Mouse (Mus musculus): ENCODE results near the gene Hs3st1.

Hs3st1 gene

GRCm38 (mm10) chr5:39643260-39643923 lies 111.9 kb downstream of the Hs3st1 start:
- DNase-seq (ENCODE audit: inconsistent ontology term): no peak

DNA sequence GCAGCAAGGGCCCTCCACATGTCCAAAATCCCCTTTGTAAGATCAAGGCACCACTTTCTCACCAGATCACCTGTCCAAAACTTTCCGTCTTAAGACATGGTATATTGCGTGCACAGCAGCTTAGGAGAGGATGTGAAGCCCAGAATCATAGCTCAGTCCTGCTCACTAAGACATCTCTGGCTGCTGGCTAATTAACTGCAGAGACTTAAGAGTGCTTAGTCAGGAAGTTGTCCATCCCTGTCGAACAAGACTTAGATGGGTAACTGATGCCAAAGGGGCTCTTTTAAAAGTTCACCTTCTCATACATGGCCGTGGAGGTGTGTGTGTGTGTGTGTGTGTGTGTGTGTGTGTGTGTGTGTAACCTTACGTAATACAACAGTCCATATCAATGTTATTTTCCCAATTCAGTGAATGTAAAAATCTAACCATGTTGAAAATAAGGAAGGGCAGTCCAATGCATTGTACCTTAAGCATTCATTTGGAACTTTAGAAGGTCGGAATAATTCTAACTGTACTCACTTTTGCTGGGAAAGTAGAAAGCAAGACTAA lies 113.0 kb downstream of the Hs3st1 start:
- DNase-seq (ENCODE audit: inconsistent ontology term): no peak

GRCm38 (mm10) chr5:39639438-39640177 lies 115.7 kb downstream of the Hs3st1 start:
- DNase-seq (ENCODE audit: inconsistent ontology term): no peak

GRCm38 (mm10) chr5:39638926-39639325 lies 116.3 kb downstream of the Hs3st1 start:
- DNase-seq (ENCODE audit: inconsistent ontology term): no peak

GRCm38 (mm10) chr5:39637874-39638273 lies 117.4 kb downstream of the Hs3st1 start:
- DNase-seq (ENCODE audit: inconsistent ontology term): no peak

DNA sequence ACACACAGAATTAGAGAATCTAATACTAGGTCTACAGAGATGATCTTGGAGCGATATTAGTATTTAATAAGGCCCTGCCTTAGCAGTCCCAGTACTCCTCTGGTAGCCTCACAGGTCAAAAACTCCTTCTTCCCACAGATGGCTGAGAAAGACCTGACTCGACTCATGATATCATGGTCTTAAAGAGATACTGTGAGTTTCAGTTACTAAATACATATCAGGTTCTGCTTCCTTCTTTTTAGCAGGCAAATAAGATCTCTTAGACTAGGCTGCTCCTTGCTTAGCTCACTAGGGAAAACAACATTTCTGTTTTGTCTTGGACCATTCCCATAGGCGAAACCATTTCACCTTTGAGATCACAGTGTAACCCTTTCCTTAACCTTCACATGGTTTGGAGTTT lies 119.2 kb downstream of the Hs3st1 start:
- DNase-seq (ENCODE audit: inconsistent ontology term): no peak

DNA sequence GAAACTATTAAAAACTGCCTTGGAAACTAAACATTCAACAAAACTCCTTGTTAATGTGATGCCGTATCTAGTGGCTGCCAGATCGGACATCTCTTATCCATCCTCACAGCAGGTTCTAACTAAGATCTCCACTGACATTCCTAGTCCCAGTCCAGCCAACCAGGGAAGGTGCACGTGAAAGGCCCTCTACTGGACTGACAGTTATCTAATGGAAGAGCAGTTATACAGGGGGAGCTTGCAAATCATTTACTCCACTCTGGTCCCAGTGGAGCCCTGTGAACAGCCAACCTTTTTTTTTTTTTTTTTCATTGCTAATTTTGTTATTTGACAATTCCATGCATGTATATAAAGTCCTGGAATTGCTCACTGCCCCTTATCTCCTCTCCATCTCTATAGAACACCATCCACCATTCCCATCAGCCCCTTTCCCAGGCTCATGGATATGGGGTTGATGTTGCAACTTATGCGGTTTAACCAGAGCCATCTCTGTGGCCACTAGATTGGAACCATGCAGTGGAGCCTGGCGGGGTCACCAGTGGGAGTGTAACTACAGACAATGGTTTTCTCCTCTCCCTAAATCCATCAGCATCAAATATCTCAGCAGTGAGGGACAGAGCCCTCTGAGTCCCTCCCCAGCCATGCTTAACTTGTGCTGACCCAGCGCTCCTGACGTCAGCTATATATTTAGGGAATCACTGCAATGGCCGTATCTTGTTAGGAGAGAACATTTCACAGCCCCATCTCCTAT lies 120.8 kb downstream of the Hs3st1 start:
- DNase-seq (ENCODE audit: inconsistent ontology term): no peak

GRCm38 (mm10) chr5:39633206-39633605 lies 122.1 kb downstream of the Hs3st1 start:
- no peak for DNase-seq (ENCODE audit: inconsistent ontology term)

- no peak for DNase-seq (ENCODE audit: inconsistent ontology term)
These were observed 124.4 kb downstream of the Hs3st1 start for GRCm38 (mm10) chr5:39630841-39631240.

DNA sequence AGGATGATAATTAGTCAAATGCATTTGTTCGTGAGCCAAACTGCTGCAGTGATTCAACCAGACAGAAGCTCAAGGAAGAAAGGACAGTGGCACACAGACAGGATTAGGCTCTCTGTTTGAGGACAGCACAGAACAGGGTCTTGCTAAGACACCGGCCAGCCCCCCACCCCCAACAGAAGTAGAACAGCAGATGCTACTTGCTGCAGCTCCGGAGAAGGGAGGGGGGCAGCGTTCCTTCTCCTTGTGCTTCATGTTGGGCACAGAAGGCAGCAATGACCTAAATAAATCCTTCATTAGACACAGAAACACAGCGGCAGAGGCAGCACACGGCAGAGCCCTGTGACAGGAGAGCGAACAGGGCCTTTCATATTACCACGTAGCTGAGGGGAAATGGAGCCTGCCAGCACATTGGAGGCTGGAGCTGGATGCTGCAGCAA lies 130.2 kb downstream of the Hs3st1 start:
- DNase-seq (ENCODE audit: inconsistent ontology term): peak; percentile 36

DNA sequence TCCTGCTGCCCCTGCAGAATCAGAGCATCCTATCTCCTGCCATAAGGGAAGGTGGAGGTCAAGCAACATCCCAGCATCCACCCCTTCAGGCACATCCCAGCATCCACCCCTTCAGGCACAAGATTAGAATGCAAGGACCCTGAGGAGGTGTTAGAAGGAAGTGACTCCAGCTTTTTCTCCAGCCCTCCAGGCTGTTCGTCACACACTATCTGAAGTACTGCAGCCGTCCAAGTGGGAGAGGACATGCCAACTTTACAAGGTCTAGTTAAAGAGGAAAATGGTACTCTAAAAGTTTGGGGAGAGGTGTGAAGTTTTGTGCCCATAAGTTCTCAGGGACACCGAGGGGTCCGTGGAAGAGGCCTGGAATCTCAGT lies 131.1 kb downstream of the Hs3st1 start:
- no peak for DNase-seq (ENCODE audit: inconsistent ontology term)

- DNase-seq (ENCODE audit: inconsistent ontology term): no peak
These were observed 131.7 kb downstream of the Hs3st1 start for GRCm38 (mm10) chr5:39623304-39624217.

DNA sequence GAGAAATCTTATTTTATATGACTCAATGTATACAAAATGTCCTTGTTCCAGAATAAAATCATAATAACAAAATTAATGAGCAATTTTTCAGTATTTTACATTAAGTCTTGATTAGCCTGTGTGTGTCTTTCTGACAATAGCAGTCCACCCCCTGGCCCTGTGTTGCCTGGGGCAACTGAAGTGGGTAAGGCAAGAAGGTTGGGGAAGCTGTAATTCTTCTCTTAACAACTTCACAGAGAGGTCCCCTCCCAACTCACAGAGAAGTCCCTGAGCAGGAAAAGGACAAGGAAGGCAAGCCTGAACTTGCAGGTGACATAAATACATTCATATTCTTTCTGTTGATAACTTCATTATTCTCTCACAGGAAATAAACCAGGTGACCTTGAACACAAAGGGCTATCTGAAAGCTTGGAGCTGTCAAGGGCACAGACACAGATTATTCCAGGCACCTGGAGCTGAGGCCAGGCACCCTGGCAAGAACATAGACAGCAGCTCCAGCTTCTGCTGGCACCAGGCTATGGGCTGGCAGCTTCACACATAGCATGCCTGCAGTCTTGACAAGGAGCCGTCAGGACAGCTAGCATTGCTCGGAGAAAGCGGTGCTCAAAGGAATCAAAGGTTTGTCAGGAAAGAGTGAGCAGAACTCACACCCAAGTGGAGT lies 134.9 kb downstream of the Hs3st1 start:
- no peak for DNase-seq (ENCODE audit: inconsistent ontology term)

- DNase-seq (ENCODE audit: inconsistent ontology term): no peak
These were observed 137.8 kb downstream of the Hs3st1 start for GRCm38 (mm10) chr5:39617354-39617977.

- no peak for DNase-seq (ENCODE audit: inconsistent ontology term)
These were observed 140.1 kb downstream of the Hs3st1 start for GRCm38 (mm10) chr5:39615202-39615601.

- DNase-seq (ENCODE audit: inconsistent ontology term): no peak
These were observed 141.7 kb downstream of the Hs3st1 start for GRCm38 (mm10) chr5:39613534-39613933.

GRCm38 (mm10) chr5:39612240-39612639 lies 143.0 kb downstream of the Hs3st1 start:
- DNase-seq (ENCODE audit: inconsistent ontology term): peak; percentile 27

DNA sequence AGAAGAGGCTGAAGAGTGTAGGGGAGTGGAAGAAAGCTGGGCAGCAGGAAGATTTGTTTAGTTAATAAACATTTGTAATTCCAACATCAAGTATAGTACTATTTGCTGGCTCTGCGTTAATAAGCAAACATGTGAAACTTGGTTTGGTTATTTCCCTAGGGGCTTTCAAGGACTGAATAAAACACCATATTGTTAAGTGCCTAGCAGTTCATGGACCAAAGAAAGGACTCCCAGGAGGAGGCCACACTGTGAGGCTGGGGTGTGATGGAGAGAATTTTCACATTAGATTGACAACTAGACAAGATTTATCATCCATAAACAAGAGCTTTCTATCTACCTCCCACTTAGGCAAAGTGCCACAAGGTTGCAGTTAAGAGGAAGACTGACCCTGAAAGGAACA lies 147.0 kb downstream of the Hs3st1 start:
- DNase-seq (ENCODE audit: inconsistent ontology term): no peak

GRCm38 (mm10) chr5:39594737-39595136 lies 160.5 kb downstream of the Hs3st1 start:
- DNase-seq (ENCODE audit: inconsistent ontology term): no peak
